Mouse (Mus musculus): ENCODE data around the gene Cacnb2.

DNA sequence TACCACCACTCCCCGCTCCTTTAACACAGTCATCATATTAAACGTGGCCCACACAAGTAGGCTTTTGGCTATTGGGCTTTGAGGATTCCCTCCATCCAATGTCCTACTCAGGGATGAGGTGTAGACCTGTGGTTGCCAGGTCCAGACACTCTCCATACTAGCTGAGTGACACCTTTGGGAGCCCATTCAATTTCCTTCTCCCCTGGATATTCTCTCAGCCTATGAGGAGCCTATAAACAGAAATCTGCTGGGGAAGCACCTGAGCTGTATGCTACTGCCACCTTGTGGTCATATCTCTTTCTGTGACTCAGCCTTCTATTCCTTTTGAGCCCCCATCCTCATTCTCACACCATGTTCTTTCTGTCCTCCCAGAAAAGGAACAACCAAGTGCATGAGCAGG is 108.9 kb downstream of the Cacnb2 start:
- TF ChIP-seq CTCF (IDR thresholded peaks at IDR 0.05; ENCODE audit: insufficient read depth, low read depth, low read length) (no peak), POLR2A (IDR thresholded peaks at IDR 0.05; ENCODE audit: insufficient read depth, low read depth, low read length) (no peak)

All from olfactory bulb, adult 2 months (tissue).